Mouse (Mus musculus): ENCODE results near the gene Cntnap5c. TPM values are rescaled to one million over a fixed set of nuclear protein-coding genes. Genes with fewer than 3 reads are reported as not detected.

The Cntnap5c gene
- total RNA-seq, 2 experiments from 2014 or later = not detected

DNA sequence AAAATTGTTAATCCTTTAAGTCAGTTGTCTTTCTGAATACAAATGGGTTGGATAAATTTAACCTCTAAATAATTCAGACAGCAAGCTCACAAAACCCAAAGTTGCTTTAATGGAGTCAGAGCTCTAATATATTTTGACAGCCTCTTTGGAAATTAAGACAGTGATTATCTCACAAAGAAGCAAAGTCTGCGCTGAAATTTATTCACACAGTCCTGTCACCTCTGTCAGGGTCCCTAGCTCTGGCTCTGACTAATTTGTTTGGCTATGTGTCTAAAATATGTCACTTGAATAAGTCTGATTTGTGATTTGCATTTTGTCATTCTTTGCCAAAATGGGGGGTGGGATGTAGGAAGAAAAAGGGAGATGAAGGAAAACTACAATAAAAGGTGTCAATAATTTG is 234.0 kb downstream of the Cntnap5c start:
- DNase-seq (ENCODE audit: low spot score in 2 of 2) = no peak

DNA sequence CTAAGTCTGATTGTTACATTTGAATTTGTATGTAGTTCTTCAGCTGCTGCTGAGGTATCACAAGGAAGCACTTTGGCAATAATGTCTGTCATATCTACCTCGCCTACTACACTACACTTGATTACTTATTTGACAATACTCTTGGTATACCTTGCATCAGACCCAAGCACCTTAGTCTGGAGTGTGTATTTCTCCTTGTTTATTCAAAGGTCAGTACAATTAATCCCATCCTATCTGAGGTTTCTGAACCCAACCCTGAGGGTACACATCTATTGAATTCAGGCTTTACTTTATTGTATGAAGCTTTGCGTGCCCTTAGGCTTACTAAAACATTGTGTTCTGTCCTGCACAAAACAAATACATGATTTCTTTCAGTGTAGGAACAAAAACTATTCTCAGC is 235.1 kb downstream of the Cntnap5c start:
- DNase-seq (ENCODE audit: low spot score in 2 of 2) = no peak

DNA sequence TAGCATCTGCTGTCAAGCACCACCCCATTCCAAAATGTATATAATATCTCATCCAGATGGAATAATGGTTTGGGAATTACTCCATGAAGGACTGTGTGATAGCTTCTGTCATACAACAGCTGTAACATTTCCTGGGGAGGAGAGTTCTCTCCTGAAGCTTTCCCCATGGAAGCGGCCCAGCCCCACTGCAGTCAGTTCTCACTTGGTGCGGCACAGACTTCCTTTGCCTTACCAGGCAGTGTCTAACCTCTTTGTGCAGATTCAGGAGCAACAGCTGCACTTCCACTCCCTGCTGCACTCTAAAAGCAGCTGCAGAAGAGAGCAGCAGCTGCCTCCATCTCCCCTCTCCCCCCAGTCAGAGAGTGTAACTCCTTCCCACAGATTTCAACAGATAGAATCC is 271.8 kb downstream of the Cntnap5c start:
- DNase-seq (ENCODE audit: low spot score in 2 of 2) = no peak

DNA sequence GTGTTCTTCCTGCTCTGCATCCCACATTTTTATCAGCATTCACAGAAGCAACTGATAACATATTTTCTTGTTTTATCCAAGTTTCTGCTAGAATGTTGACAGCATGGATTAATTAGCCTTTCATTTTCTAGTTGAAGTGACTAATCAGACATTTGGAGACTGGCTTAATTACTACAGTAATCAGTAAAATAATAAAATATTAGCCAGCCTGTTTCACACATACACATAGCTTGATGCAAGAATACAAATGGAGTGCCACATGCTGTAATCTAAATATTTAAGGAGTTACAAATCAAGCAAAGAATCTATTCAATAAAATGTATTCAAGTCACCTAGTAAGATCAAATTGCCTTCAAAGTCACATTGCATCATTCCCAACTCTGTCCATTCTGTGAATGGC is 275.8 kb downstream of the Cntnap5c start:
- DNase-seq (ENCODE audit: low spot score in 2 of 2) = no peak

DNA sequence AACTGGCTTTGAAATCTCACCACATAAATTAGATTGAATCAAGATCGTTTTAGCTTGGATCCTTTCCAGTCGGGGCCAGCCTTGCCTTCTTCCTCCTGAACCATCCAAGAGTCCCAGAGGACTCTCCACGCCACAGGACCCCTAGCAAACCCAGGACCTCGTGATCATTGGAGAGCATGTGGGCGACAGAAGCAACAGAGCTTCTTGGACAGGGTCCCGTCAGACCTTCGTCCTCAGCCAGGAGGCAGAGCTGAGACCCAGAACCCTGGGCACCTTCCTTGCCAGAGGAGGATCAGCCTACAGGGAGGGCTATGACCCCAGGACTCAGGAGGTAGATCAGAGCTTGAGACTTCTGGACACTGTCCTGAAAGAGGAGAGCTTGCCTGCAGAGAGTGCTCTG is 300.5 kb downstream of the Cntnap5c start:
- DNase-seq (ENCODE audit: low spot score in 2 of 2) = no peak

DNA sequence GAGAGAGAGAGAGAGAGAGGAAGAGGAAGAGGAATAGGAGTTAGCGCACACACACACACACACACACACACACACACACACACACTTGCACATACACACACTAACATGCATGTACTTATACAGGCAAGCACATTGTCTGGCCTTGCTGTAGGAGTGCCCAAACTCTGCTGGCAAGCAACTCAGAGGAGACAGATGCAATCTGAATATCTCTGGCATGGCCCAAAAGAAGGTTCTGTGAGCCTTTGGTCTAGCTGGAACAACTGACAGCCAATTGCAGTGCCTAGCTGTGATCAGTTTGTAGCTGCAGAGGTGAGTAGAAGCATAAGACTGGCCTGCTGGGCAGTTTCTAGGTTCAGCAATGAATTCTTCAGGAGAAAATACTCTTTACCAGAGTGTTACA is 313.3 kb downstream of the Cntnap5c start:
- no peak for DNase-seq (ENCODE audit: low spot score in 2 of 2)

DNA sequence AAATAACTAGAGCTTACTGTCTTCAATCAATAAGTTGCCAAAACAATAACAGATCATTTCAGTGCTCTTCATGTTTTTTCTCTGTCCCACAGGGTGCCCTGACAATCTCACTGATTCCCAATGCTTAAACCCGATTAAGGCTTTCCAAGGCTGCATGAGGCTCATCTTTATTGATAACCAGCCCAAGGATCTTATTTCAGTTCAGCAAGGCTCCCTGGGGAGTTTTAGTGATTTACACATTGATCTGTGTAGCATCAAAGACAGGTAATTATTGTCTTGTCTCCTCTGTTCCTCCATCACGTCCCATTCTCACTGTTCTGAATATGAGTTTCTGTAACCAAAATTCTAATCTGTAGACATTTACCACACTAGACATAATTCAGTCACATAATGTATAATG is 335.1 kb downstream of the Cntnap5c start:
- DNase-seq (ENCODE audit: low spot score in 2 of 2) = no peak

DNA sequence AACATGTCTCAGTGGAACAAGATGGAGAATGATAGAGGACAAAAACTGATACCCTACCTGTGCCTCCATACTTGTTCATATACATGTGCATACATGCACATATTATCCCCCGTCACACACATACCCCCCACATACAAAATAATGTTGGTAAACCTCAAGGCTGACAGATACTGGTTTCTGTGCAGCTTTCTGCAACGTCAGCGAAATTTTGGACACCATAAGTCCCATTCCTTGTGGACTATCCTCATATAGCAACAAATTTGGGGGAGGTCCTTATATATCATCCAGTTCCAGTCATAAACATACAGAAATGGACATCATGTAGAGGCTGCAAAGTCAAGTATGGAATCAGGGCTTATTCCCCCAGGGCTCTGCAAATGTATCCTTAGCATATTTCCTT is 338.5 kb downstream of the Cntnap5c start:
- no peak for DNase-seq (ENCODE audit: low spot score in 2 of 2)

DNA sequence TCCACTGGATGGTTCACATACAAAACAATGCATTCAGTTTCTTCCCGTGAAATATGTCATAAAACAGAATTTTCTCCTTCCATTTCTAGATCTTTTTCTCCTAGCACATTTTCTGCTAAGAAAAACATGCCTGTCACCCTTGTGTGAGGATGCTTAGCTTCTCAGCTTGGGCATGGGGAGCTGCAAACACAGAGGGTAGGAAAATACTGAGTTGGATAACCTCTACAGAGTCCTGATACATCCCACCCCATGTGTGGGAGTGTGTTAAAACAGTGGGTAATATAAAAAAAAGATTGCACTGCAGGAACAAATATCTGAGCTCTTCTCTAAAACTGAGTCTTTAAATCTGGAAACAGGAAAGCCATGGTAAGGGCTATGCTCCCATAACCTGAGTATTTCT is 339.0 kb downstream of the Cntnap5c start:
- DNase-seq (ENCODE audit: low spot score in 2 of 2) = no peak

DNA sequence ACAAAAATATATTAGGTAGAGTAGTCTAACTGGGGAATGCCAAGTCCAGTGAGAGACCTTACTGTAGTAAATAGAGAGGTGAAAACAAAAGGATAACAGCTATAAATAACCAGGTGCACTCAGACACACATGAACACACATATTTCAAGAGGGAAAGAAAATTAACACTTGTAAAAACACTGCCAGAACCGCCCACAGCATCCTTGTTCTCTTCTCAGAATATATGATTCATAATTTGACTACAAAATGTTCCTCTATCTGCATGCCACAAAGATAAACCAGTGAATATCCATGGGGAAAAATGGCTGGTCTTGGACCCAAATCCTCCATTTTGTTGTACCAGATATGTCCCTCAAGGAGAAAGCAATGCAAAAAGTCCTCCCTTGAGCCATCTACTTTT is 417.8 kb downstream of the Cntnap5c start:
- no peak for DNase-seq (ENCODE audit: low spot score in 2 of 2)

DNA sequence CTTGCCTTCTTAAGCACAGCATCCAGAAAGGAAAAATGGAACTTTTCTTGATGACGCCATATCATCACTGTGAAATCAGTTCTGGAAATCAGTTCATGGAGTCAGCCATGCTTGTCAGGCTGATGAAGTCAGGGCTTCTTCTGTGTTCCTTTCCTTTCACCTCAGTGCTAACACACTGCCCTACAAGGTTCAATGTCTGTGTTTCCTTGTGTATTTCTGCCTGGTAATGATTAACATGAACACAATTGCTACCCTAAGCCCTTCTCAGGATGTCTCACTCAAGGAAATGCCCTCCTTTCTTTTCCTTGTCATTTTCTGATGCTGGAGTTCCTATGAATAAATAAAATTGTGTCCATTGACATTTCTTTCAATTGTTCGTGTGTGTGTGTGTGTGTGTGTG is 431.8 kb downstream of the Cntnap5c start:
- no peak for DNase-seq (ENCODE audit: low spot score in 2 of 2)

DNA sequence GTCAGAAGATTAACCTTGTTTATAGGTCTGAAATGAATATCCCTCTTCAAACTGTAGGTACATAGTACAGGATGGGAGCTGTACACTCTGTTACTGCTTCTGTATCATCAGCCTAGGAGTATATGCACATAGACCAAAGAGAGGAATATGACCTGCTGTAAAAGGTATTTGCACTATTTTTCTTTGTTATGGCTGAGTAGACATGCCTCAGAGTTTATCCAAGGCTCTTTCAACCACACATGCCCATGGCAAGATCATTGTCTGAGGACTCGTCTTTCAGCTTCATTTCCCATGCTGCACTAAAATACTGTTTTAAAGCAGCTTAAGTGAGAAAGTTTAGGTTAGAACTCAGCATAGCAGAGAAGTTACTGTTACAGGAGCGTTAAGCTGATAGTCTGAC is 498.7 kb downstream of the Cntnap5c start:
- no peak for DNase-seq (ENCODE audit: low spot score in 2 of 2)

DNA sequence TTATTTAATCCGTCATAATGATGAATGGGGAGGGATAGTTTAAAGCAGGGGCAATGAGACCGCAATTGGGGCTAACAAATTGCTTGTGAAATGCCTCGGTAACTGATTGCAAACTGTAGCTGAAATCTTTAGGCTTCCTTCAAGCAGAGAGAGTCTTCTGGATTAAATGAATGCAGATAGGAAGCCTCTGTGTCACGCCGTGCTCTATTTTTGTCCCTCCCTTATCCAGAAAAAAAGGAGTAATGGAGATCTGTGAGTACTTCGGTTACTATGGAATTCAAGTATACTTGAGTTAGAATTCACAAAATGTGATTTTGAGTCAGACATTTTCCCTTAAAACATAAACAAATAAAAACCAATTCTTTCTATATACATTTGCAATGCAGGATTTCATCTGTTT is 581.9 kb downstream of the Cntnap5c start:
- DNase-seq (ENCODE audit: low spot score in 2 of 2) = no peak

DNA sequence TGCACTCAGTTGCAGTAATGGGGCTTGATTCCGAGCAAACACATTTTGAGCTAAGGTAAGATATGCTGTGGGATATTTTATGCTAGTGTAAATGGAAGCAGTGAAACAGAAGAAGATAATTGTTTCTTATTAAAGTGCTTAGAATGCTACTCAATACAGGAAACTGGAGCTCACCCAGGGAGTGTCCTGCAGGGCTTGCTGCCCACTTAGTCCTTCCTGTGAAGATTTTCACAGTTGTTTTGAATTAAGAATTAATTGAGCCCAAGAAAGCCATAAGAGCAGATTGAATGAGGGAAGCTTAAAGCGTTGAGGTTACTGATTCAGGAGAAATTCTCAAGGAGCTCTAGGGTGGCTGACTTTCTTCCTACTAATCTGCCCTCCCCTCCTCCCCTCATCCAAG is 586.9 kb downstream of the Cntnap5c start:
- no peak for DNase-seq (ENCODE audit: low spot score in 2 of 2)

DNA sequence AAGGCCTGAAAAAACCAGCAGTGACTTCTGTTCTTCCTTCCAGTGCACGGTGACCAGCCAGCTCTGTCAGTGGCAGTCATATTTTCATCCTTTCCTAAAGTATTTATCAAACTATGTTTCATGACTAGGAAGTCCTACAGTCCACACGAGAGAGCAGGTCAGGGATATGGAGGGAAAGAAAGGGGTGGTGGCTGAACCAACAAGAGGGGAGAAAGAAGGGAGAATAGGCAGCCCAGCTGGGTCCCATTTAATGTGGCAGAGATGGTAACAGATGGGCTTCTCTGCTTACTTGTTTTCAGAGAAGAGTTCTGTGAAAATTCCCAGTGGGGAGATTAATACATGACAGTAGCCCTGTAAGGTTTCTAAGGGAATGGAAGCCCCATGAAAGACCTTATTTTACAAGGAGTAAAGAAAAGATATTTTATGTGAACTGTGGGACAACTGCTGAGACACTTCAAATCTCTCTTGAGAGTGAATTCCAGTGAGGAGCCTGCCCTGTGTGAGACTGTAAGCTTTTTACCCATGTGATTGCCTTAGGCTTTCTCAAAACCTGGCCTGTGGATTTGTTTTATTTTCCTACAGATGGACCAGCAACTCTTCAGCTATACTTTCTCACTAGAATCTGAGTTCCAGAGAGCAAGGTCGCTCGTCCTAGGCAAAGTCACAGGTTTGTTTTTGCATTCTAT is 594.4 kb downstream of the Cntnap5c start:
- no peak for DNase-seq (ENCODE audit: low spot score in 2 of 2)

DNA sequence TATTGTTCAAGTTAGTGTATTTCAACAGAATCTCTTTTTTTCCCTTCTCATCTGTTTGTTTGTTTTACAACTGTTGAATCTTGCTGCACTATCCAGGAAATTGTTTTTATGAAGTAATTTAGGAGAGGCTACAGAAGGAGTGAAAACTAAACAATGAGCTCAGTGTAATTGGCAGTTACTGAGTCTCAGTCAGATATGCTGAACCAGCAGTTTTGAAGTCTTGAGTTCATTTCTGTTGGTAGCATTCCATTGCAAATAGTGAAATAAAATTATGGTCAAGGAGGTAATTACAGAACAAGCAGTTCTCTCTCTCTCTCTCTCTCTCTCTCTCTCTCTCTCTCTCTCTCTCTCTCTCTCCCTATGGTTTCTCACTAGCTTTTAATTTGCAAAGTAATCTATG is 600.7 kb downstream of the Cntnap5c start:
- no peak for DNase-seq (ENCODE audit: low spot score in 2 of 2)

DNA sequence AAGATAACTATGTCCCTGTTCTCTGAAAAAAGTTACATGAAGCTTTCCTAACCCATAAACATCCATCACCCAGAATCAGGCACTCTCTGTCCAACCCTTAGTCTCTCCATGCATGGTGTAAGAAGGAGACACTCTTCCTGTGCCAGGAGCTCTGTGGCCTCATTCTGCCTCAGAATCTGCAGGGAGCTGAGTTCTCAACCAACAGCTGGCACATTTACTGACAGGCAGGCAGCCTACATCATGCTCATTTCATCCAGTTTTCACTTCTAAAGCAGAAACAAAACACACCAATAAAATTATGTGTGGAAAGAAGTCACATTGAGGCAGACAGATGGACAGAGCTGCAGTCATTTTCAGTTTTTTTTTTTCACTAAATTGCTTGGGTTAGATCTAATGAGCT is 638.4 kb downstream of the Cntnap5c start:
- no peak for DNase-seq (ENCODE audit: low spot score in 2 of 2)

DNA sequence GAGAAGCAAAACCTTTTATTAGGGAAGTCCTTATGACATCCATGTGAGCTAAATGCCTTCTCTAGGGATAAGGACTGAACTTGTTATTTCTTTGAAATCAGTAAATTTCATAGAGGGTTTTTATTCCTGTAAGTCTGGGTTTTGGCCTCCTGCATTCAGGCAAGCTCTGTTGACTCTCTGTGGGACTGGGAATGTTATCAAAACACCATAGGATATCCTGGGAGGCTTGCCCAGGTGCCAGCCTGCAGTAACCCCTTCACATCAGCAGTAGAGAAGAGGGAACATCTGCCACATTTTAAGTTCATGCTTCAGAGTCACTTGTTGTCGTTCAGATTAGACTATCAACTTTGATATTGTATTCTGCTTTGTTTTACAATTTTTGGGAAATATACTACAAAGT is 639.4 kb downstream of the Cntnap5c start:
- DNase-seq (ENCODE audit: low spot score in 2 of 2) = no peak

DNA sequence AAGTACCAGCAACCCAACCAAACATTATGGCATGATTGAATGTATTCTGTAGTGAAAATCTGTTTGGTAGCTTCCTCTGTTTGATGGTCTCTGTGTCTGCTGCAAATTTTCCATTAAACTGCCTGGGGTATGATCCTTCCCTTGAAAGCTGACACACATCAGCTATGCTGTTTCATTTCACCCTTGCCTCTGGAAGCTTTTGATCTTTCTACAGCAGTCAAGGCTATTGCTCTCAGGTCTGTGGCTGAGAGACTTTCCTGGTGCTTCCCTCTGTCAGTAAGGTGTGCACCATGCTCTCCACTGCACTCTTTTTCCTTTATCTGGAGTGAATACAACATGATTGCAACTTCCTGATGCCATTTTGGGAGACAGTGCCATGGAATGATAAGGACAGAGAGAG is 668.1 kb downstream of the Cntnap5c start:
- no peak for DNase-seq (ENCODE audit: low spot score in 2 of 2)

Other genes starting within 250 kb of the Cntnap5c start
- not detected for gene Vmn2r120, start 224.1 kb upstream of the Cntnap5c start, total RNA-seq (2021)
- gene Gm21834, start 27.4 kb upstream of the Cntnap5c start, total RNA-seq (2021) = not detected

All from adrenal gland, postnatal 4 days (tissue).